Mouse (Mus musculus): ENCODE data around the gene Hnf1b.

Gene Hnf1b

GRCm38 (mm10) chr11:83853221-83853792 lies 3.4 kb downstream of the Hnf1b start:
- peak; percentile 18 for DNase-seq (ENCODE audit: low spot score)

DNA sequence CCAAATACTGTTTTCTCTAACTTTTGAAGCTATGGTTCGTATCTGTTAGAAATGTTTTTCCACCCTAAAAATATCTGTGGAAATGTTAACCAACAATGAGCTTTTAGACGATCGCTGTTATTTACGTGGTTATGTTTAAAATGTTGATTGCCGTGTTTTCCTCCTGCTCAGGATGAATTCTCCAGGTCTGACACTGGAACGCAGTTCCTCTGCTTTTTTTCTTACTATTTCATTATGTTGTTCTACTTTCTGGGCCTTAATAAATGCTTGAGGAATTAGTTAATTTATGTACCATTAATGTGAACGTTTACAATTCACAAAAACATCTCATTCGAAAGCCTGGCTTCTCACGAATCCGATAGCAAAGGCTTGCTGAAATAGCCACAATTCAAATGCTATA lies 4.2 kb downstream of the Hnf1b start:
- no peak for DNase-seq (ENCODE audit: low spot score)

DNA sequence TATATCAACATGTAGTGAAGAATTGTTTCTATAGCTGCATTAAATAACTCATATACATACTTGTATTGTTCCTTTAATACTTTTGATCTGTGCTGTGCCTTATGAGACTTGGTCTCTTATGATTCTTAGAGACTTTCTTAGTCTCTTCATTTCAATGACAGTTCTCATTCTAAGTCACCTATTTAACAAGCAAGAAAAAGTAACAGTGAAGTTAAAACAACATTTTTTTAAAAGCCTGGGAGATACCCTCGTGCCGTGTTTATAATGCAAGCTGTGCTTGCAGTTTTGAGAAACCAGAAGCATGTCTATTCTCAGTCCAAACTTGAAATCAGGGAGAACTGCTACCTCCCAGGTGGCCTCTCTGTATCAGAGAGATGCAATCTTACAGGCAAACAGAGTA lies 4.8 kb downstream of the Hnf1b start:
- DNase-seq (ENCODE audit: low spot score), result no peak

- no peak for DNase-seq (ENCODE audit: low spot score)
These were observed 7.4 kb downstream of the Hnf1b start for GRCm38 (mm10) chr11:83857256-83857655.

- no peak for DNase-seq (ENCODE audit: low spot score)
These were observed 15.4 kb downstream of the Hnf1b start for GRCm38 (mm10) chr11:83865286-83865685.

- DNase-seq (ENCODE audit: low spot score), result no peak
These were observed 17.7 kb downstream of the Hnf1b start for GRCm38 (mm10) chr11:83867571-83867970.

DNA sequence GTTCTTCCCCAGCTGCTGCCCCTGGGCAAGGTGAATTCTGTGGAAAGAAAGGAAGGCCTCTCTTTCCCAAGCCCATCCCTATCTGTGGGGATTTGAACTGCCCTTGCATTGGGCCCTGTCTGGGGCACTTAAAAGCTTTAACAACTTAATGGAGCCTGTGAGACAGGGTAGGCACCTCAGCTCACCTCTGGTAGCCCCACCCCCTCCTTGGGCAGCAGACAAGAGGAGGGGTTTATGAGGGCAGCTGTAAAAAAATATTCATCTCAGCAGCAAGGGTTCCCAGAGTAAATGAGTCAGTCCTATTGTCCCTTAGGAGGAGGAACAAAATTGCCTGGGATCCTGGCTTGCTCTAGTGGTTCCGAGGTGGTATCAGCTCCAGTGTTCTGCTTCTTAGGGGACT lies 19.3 kb downstream of the Hnf1b start:
- DNase-seq (ENCODE audit: low spot score), result peak; percentile 61

DNA sequence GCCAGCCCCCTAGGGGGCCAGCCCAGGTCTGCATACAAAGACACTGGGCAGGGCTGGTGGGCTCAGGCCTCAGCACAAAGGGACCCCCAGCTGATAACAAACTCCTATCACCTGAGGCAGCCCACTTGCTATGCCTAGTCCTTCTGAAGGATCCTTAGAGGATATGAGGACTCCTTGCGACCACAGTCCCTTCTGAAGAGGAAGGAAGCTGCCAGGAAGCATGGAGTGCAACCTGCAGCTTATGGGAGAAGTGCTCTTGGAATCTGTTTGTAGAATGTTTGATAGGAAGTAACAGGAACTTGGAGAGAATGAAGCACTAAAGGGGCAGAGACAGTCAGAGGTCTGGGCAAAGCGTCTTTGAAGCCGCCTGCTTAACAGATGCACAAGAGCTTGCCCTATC lies 19.8 kb downstream of the Hnf1b start:
- DNase-seq (ENCODE audit: low spot score), result peak; percentile 23

- DNase-seq (ENCODE audit: low spot score), result no peak
These were observed 22.1 kb downstream of the Hnf1b start for GRCm38 (mm10) chr11:83871780-83872554.

GRCm38 (mm10) chr11:83873509-83873908 lies 23.6 kb downstream of the Hnf1b start:
- DNase-seq (ENCODE audit: low spot score), result peak; percentile 42

GRCm38 (mm10) chr11:83876630-83877029 lies 26.8 kb downstream of the Hnf1b start:
- DNase-seq (ENCODE audit: low spot score), result peak; percentile 40

DNA sequence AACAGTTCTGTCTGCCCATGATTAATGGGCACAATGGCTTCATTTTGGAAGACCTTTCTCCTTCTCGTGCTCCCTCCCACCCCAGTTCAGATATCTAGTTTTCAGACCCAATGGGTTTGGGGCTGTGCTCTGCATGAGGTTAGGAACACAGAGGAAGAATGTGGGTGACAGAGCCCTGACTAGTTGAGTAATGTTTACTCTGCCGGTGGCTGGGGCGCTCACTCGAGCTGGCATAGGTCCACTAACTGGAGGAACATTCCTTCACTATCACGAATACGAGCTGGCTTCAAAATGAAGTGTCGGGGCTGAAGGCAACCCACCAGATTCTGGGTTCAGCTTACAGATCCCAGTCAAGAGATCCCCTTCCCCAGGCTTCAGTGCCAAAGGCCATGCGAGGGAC lies 27.9 kb downstream of the Hnf1b start:
- DNase-seq (ENCODE audit: low spot score), result peak; percentile 80

DNA sequence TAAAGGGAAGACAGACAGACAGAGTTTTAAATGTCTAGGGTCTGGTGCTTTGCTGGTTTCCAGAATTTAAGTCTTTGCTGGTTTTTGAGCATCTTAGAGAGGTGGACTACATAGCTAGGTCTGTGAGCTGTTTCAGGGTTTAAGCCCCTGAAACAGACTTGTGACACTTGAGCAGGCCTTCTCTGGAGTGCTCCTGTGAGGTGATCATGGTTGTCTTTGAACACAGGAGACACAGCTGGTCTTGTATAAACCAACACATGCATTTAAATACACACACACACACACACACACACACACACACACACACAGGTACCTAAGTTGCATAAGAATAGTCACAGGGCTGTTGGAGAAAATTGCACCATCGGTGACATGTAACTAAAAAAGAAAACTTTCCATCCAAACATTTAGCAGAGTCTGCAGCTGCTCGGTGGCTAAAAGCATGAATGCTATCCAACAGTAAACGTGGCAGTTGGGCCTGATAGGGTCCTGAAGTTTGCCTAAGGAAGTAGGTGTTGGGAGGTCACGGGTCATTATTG lies 28.6 kb downstream of the Hnf1b start:
- no peak for DNase-seq (ENCODE audit: low spot score)

DNA sequence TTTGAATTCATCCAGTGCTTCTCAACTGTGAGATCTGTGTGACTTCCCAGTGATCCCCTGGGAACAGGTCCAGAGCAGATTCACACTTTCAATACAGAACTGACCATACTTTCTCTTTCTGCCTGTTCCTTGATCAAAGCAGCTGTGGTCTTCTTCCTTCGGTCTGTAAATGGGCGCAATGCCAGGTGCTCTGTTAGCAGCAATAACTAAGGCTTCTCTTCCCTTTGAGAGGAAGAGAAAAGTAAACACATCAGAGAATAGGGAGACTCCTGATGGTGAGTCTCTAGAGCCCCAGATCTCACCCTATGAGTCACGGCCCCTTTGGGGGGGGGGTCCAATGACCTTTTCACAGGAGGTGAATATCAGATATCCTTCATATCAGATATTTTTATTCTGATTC lies 29.3 kb downstream of the Hnf1b start:
- DNase-seq (ENCODE audit: low spot score), result no peak

- DNase-seq (ENCODE audit: low spot score), result no peak
These were observed 31.6 kb downstream of the Hnf1b start for GRCm38 (mm10) chr11:83881438-83881837.

GRCm38 (mm10) chr11:83882552-83882951 lies 32.7 kb downstream of the Hnf1b start:
- peak; percentile 52 for DNase-seq (ENCODE audit: low spot score)

DNA sequence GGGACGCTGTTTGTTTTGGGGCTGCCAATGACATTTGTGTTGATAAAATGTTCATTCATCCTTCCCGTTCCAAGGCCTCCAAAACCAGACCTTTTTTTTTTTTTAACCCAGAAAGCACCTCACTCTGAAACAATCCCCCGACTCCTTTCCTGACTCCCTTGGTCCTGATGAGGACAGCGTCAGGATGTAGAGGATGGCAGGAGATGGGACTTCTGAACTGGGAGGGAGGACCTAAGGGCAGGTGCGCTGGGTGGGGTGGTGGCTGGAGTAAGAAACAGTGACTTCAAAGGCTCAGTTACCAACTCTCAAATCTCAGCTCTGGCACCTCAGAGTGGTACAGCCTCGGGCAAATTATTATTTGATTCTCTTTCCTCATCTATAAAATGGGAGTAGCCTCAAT lies 33.2 kb downstream of the Hnf1b start:
- DNase-seq (ENCODE audit: low spot score), result no peak

DNA sequence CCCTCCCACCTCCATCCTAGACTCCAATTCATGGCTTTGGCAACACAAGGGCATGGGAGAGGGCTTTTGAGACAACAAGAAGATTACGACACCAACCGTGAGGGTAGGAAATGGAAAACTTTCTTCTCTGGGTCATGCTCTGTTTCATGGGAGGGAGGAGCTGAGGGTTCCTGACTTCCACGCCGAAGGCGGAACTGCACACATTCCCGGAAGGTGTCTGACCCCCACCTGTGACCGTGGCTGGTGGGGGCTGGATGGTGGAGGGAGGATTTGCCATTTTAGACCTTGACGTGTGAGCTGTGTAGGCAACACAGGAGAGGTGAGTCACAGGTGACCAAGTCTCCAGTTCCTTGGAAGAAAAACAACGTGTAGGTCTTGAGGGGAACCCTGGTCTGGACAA lies 33.9 kb downstream of the Hnf1b start:
- peak; percentile 47 for DNase-seq (ENCODE audit: low spot score)

DNA sequence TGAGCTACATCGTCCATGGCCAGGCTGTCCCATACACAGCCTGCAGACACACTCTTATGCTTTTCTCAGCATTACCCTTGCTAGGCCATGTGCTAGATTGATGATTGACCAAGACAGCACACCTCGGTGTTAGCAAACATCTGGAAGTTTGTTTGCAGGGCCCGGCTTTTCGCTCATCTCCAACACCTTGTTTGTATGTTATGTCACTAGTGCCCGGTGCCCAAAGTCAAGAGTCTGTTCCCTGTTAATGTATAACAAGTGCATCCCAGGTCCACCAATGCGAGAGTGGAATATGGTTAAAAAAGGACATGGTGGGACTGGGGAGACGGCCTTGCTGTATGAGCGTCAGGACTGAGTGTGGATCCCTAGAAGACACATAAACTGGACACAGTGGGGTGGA lies 35.3 kb downstream of the Hnf1b start:
- DNase-seq (ENCODE audit: low spot score), result no peak

- peak; percentile 46 for DNase-seq (ENCODE audit: low spot score)
These were observed 36.9 kb downstream of the Hnf1b start for GRCm38 (mm10) chr11:83886746-83887145.

DNA sequence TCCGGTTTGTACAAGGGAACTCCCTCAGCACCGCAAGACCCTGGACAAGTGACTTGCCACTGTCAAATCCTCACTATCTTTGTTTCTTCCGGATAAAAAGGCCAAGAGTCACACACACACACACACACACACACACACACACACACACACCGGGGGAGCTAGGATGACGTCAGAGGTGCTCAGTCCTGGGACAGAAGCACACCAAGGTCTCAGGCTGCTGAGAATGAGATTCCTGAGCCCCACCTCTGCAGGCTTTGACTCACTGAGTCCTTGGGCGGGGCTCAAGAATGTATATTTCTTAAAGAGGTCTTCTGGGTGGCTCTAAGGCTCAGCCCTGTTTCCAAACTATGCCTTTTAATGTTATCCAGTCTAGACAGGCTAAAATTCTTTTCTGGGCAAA lies 41.5 kb downstream of the Hnf1b start:
- peak; percentile 16 for DNase-seq (ENCODE audit: low spot score)

- no peak for DNase-seq (ENCODE audit: low spot score)
These were observed 43.5 kb downstream of the Hnf1b start for GRCm38 (mm10) chr11:83893325-83893724.

Measured in lung, postnatal 25 days (tissue).